Mouse (Mus musculus): ENCODE results near the gene Bglap.

Bglap gene

GRCm38 (mm10) chr3:88350732-88351131 is 33.5 kb downstream of the Bglap start:
- no peak for DNase-seq (ENCODE audit: low spot score)

DNA sequence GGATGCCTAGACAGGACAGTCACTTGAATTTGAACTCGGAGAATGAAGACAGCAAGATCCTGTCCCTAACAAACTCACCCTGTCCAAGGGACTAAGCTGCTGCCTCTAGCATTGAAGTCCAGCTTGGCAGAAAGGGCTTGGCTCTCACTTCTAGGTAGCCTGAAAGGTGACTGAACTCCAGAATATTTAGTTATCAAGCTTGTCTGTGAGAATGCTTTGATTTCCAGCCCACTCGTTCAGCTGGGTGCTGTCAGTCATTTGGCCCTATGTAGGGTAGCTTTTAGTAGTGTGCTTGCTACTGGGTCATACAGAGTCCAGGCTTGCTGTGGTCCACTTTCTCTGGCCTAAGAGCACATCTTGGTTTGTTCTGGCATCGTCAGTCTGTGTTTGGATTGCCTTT is 45.3 kb downstream of the Bglap start:
- no peak for DNase-seq (ENCODE audit: low spot score)

- DNase-seq (ENCODE audit: low spot score): no peak
Measured at GRCm38 (mm10) chr3:88338316-88338715, 45.9 kb downstream of the Bglap start.

DNA sequence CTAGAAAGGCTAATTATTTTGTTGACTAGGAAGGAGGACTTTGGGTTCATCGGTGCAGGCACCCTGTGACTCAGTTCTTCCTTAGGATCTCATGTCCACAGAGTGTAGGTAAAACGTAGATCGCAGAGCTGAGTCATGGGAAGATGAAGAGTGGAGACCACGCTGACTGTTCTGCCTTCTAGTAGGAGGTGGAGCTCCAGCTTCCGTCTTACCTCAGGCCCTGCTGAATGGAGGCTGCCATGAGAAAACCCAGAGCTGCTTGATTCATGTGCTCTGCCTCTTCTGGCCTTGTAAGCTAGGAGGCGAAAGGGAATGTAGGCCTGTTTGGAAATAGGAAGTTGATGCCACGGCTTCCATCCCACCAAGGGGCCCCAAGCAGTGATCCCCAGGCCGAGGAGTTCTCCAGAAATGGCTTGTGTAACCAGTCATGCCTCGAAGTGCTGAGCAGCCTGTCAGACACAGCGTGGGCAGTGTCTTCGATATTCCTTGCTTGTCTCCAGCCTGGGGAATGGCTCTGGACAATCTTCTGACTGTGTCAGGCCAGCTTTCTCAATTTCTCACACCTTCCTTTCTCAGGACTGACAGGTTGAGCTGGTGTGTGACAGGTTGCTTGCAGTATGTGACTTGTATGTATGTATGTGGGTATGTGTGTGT is 46.8 kb downstream of the Bglap start:
- peak; percentile 19 for DNase-seq (ENCODE audit: low spot score)

DNA sequence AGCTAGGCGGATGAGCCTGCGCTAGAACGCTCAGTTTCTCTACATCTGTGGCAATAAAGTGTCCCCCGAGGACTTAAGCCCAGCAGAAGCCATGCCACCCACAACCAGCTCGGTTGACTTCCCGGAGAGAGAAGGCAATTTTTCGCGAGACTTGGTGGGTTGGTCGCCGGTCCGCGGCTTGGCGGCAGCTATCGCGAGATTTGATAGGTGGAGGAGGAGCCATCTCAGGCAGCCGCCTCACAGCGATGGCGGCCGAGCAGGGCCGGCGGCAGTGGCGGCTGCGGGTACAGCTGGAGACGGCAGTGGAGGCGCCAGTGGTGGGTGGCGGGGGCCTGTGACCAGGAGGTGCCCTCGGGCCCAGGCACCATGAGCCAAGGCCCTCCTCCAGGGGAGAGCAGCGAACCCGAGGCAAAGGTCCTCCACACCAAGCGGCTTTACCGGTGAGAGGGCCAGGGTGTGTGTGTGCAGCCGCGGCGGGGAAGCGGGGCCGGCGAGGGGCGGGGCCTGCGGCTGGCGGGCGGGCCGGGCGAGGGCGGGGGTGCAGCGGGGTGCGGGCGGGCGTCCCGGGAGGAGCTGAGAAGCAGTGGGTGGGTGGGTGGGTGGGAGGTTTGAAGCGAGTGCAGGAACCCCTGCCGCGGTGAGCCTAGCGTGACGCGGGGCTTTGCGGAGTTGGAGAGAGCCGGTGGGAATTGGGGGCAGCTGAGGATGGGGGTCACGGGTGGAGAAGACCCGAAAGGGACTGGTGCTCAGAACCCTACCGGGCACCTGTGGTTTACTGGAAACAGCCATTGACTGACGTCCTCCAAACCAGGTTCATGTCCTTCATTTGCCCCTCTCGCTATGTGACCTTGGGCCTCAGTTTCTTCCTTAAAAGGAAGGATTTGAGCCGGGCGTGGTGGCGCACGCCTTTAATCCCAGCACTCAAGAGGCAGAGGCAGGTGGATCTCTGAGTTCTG is 47.9 kb downstream of the Bglap start, which contains the start of the genes Tmem79 and Smg5:
Tmem79 (minus strand) TSS at position 91 of the 956 bp plus-strand sequence.
Smg5 (plus strand) TSS at position 203 of the 956 bp plus-strand sequence.
- DNase-seq (ENCODE audit: low spot score): peak; percentile 98

DNA sequence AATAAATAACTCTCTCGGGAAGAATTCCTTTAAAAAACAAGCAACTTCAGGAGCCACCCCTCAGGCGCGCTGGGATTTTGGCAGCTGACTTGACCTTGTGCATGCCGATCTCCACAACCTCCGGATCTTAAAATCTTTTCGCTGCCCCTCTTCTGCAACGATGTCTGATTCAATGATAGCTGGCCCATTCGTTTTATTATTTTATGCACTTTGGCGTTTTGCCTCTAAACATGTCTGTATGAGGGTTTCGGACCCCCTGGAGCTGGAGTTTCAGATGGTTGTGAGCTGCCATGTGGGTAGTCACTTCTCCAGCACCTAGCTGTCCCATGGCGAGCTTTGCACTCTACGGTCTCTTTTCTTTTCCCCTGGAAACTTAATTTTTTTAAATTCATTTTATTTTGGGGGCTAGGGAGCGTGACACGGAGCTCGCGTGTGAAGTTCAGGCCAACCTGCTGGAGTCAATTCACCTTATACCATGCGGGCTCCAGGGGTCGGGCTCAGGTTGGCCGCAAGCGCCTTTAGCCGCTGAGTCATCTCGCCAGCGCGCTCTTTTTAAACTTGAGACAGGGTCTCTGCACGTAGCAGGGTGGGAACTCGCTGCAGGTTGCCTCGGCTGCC is 48.7 kb downstream of the Bglap start:
- DNase-seq (ENCODE audit: low spot score): no peak

GRCm38 (mm10) chr3:88334902-88335435 is 49.3 kb downstream of the Bglap start:
- peak; percentile 10 for DNase-seq (ENCODE audit: low spot score)

GRCm38 (mm10) chr3:88334029-88334658 is 50.1 kb downstream of the Bglap start:
- DNase-seq (ENCODE audit: low spot score): no peak
